Mouse (Mus musculus) kidney, adult 8-10 months (tissue): Measurements from ENCODE around the gene Rgma.

Experiments used
- DNase-seq, 2 experiments: peaks; one replicate each; pipeline ENCODE4 v3.0.0; 2022

Gene Rgma

GRCm38 (mm10) chr7:73442246-73442645 lies 66.9 kb downstream of the Rgma start:
- DNase-seq: peak; percentile 52 to 66

- no peak for DNase-seq
These were observed 76.3 kb downstream of the Rgma start for GRCm38 (mm10) chr7:73451594-73451993.

DNA sequence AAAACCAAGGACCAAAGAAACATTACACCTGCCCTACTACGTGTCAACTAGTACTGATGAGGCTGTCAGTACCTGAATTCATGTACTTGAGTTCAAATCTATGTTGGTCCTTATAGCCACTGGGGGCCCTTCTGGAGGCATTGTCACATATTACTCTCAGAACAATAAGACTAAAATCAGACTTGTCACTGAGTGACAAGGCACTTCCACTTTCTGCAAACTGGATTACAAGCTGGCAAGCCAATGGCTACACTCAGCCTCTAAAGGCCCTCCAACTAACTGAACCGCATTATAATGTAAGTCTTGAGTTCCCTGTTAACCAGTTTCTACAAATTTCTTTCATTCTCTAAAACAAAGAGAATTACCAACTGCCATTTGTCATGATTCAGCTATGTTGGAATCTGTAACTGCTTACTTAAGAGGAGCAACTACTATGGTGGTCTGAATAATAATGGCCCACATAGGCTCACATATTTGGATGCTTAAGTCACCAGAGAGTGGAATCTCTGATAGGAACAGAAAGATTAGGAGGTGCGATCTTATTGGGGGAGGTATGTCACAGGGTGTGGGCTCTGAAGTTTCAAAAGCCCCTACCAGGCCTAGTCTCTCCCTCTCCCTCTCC lies 77.0 kb downstream of the Rgma start:
- DNase-seq: no peak

DNA sequence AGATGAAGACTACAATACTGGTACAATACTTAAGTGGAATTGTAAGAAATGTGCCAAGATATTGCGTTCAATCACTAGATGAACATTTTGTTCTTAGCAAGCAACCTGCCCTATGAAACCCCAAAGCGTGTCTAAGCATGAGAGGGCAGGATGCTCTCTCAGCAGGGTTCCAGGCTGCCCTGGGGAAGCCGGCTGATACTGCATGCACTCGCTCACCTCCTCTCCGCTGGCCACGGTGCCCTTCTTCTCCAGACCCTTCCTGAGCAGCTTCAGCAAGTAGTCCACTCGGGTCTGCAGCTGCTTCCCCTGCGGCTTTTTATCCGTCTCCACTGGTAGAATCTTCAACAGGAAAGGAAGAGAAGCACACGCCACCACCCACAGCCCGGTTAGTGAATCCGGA lies 78.8 kb downstream of the Rgma start:
- DNase-seq: no peak

- no peak for DNase-seq
These were observed 88.2 kb downstream of the Rgma start for GRCm38 (mm10) chr7:73463546-73463945.

- DNase-seq: no peak
These were observed 92.4 kb downstream of the Rgma start for GRCm38 (mm10) chr7:73467741-73468140.
